Mouse (Mus musculus): ENCODE data around the gene Isca1. TPM values are rescaled to one million over a fixed set of nuclear protein-coding genes. Genes with fewer than 3 reads are reported as not detected.
A peak's percentile ranks its signal among the peaks of the same experiment; 100 is the strongest.

Gene Isca1
- 296 and 301 TPM in 2 replicates for polyA plus RNA-seq (2012; rRNA removed)

- peak; percentile 99 to 100 for DNase-seq
- WGBS, result under 1% methylated on average over 90 of the region's 91 CpGs
- H3K4me3 ChIP-seq (replicated peaks; ENCODE audit: insufficient read depth, low read depth, low read length), result peak within 1 kb of the TSS; percentile 93
- TF ChIP-seq POLR2A (IDR thresholded peaks at IDR 0.05; ENCODE audit: borderline replicate concordance, insufficient read depth, low read length), result peak; percentile 73
- no peak for TF ChIP-seq CTCF (IDR thresholded peaks at IDR 0.05; ENCODE audit: borderline replicate concordance, insufficient read depth, low read depth, low read length)
- peak within 1 kb of the TSS; percentile 96 for H3K27ac ChIP-seq (ENCODE audit: insufficient read depth, low read length)
- no peaks in the 10 kb centered on the region for H3K27me3 ChIP-seq (ENCODE audit: control insufficient read depth, insufficient read depth, low read length)
- peaks cover 12% of the 10 kb centered on the region for H3K4me1 ChIP-seq (ENCODE audit: control insufficient read depth, insufficient read depth, low read length)
Observed at GRCm38 (mm10) chr13:59769296-59770163, at the start of gene Isca1. TSS of gene Isca1 (minus strand) at chr13:59769810.

DNA sequence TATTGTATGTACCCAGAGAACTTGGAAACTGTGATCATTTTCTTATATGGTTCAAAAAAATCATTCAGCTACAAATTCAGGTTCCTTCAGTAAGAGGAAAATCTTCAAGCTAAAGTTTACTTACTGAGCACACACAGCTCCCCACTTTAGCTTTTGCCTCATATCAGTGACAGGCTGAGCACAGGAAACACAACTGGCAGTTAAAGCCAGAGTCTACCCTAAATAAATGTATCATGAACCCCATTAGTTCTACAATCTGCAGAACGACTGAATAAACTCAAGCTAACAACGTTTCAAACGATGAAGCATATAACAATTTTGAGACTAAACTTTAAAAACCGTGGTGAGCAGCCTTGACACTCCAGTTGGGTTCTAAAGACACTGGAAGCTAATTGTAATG is 47.7 kb upstream of the Isca1 start:
- no peak for TF ChIP-seq POLR2A (IDR thresholded peaks at IDR 0.05; ENCODE audit: borderline replicate concordance, insufficient read depth, low read length)
- no peak for TF ChIP-seq CTCF (IDR thresholded peaks at IDR 0.05; ENCODE audit: borderline replicate concordance, insufficient read depth, low read depth, low read length)
- no peak overlapping the region for H3K4me3 ChIP-seq (replicated peaks; ENCODE audit: insufficient read depth, low read depth, low read length)
- no peaks in the 10 kb centered on the region for H3K27me3 ChIP-seq (ENCODE audit: control insufficient read depth, insufficient read depth, low read length)
- WGBS, result 88% methylated on average over 4 of the region's 4 CpGs
- DNase-seq, result no peak
- H3K4me1 ChIP-seq (ENCODE audit: control insufficient read depth, insufficient read depth, low read length), result peaks cover 14% of the 10 kb centered on the region
- H3K27ac ChIP-seq (ENCODE audit: insufficient read depth, low read length), result no peak overlapping the region

GRCm38 (mm10) chr13:59814109-59814591 is 44.5 kb upstream of the Isca1 start:
- WGBS, result 40% methylated on average over 6 of the region's 6 CpGs

DNA sequence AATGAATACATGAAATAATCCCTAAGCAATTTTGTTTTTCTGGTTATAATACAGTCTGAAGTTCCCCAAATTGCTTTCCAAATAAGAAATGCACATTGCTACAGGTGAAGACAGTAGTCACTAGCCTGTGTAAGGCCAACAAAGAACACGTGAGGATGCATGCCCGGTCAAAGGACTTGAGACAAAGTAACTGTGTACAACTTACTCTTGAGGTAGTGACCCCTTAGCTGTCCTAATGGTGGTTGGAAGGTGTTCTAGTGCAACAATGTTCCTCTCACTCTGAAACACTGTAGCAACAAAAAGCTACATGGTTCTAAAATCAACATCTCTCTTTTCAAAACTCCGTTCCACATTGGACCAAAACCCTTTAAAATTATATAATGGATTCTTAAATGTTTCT is 42.0 kb upstream of the Isca1 start:
- H3K4me3 ChIP-seq (replicated peaks; ENCODE audit: insufficient read depth, low read depth, low read length), result no peak overlapping the region
- DNase-seq, result no peak
- no peak for TF ChIP-seq POLR2A (IDR thresholded peaks at IDR 0.05; ENCODE audit: borderline replicate concordance, insufficient read depth, low read length)
- no peak for TF ChIP-seq CTCF (IDR thresholded peaks at IDR 0.05; ENCODE audit: borderline replicate concordance, insufficient read depth, low read depth, low read length)
- no peak overlapping the region for H3K27ac ChIP-seq (ENCODE audit: insufficient read depth, low read length)
- no peaks in the 10 kb centered on the region for H3K4me1 ChIP-seq (ENCODE audit: control insufficient read depth, insufficient read depth, low read length)
- no peaks in the 10 kb centered on the region for H3K27me3 ChIP-seq (ENCODE audit: control insufficient read depth, insufficient read depth, low read length)
- 95% methylated on average over 3 of the region's 3 CpGs for WGBS

More at GRCm38 (mm10) chr13:59814109-59814591, 44.5 kb upstream of the Isca1 start:
- no peak for DNase-seq
- Histone ChIP-seq H3K27me3 (ENCODE audit: control insufficient read depth, insufficient read depth, low read length) (no peaks in the 10 kb centered on the region), H3K27ac (ENCODE audit: insufficient read depth, low read length) (no peak overlapping the region), H3K4me3 (replicated peaks; ENCODE audit: insufficient read depth, low read depth, low read length) (no peak overlapping the region), H3K4me1 (ENCODE audit: control insufficient read depth, insufficient read depth, low read length) (peaks cover 6% of the 10 kb centered on the region; the same call in 1 of the 2 replicates)
- TF ChIP-seq CTCF (IDR thresholded peaks at IDR 0.05; ENCODE audit: borderline replicate concordance, insufficient read depth, low read depth, low read length) (no peak), POLR2A (IDR thresholded peaks at IDR 0.05; ENCODE audit: borderline replicate concordance, insufficient read depth, low read length) (no peak)

GRCm38 (mm10) chr13:59801000-59801399 is 31.4 kb upstream of the Isca1 start:
- TF ChIP-seq CTCF (IDR thresholded peaks at IDR 0.05; ENCODE audit: borderline replicate concordance, insufficient read depth, low read depth, low read length), result no peak
- no peak for TF ChIP-seq POLR2A (IDR thresholded peaks at IDR 0.05; ENCODE audit: borderline replicate concordance, insufficient read depth, low read length)
- Histone ChIP-seq H3K4me3 (replicated peaks; ENCODE audit: insufficient read depth, low read depth, low read length) (no peak overlapping the region), H3K4me1 (ENCODE audit: control insufficient read depth, insufficient read depth, low read length) (peaks cover 5% of the 10 kb centered on the region; the same call in 1 of the 2 replicates), H3K27ac (ENCODE audit: insufficient read depth, low read length) (no peak overlapping the region), H3K27me3 (ENCODE audit: control insufficient read depth, insufficient read depth, low read length) (no peaks in the 10 kb centered on the region)
- DNase-seq, result peak; percentile 25 to 30
- WGBS, result 38% methylated on average over 6 of the region's 6 CpGs

DNA sequence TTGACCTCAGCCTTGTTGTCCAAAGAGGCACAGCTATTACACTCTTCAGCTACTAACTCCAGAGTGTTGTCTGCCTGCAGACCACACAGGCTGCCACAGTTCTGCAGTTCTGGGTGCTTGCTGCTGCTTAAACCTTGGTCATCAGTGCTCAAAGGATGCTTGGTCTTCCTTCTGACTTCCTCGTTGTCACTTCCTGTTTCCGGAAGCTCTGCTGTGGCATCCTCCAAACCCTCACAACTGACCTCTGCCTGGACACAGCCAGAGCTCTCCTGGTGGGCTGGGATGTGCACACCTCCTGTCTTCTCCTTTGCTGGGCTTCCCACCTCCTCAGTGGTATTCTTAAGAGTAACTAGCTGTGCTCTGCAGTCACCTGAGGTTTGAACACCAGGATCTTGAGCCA is 30.5 kb upstream of the Isca1 start:
- TF ChIP-seq POLR2A (IDR thresholded peaks at IDR 0.05; ENCODE audit: borderline replicate concordance, insufficient read depth, low read length) (no peak), CTCF (IDR thresholded peaks at IDR 0.05; ENCODE audit: borderline replicate concordance, insufficient read depth, low read depth, low read length) (no peak)
- H3K27me3 ChIP-seq (ENCODE audit: control insufficient read depth, insufficient read depth, low read length), result no peaks in the 10 kb centered on the region
- no peak for DNase-seq
- no peak overlapping the region for H3K4me3 ChIP-seq (replicated peaks; ENCODE audit: insufficient read depth, low read depth, low read length)
- H3K4me1 ChIP-seq (ENCODE audit: control insufficient read depth, insufficient read depth, low read length), result peaks cover 9% of the 10 kb centered on the region
- no peak overlapping the region for H3K27ac ChIP-seq (ENCODE audit: insufficient read depth, low read length)
- WGBS, result 89% methylated on average over 2 of the region's 2 CpGs

GRCm38 (mm10) chr13:59798306-59798705 is 28.7 kb upstream of the Isca1 start:
- H3K4me1 ChIP-seq (ENCODE audit: control insufficient read depth, insufficient read depth, low read length), result peaks cover 14% of the 10 kb centered on the region
- no peak for DNase-seq
- H3K27me3 ChIP-seq (ENCODE audit: control insufficient read depth, insufficient read depth, low read length), result no peaks in the 10 kb centered on the region
- no peak overlapping the region for H3K4me3 ChIP-seq (replicated peaks; ENCODE audit: insufficient read depth, low read depth, low read length)
- H3K27ac ChIP-seq (ENCODE audit: insufficient read depth, low read length), result no peak overlapping the region
- TF ChIP-seq POLR2A (IDR thresholded peaks at IDR 0.05; ENCODE audit: borderline replicate concordance, insufficient read depth, low read length) (no peak), CTCF (IDR thresholded peaks at IDR 0.05; ENCODE audit: borderline replicate concordance, insufficient read depth, low read depth, low read length) (no peak)
- WGBS, result 97% methylated on average over 1 of the region's 1 CpGs

GRCm38 (mm10) chr13:59796466-59796848 is 26.8 kb upstream of the Isca1 start:
- WGBS, result 92% methylated on average over 9 of the region's 9 CpGs
- H3K27ac ChIP-seq (ENCODE audit: insufficient read depth, low read length), result no peak overlapping the region
- DNase-seq, result no peak
- no peaks in the 10 kb centered on the region for H3K27me3 ChIP-seq (ENCODE audit: control insufficient read depth, insufficient read depth, low read length)
- TF ChIP-seq CTCF (IDR thresholded peaks at IDR 0.05; ENCODE audit: borderline replicate concordance, insufficient read depth, low read depth, low read length), result no peak
- TF ChIP-seq POLR2A (IDR thresholded peaks at IDR 0.05; ENCODE audit: borderline replicate concordance, insufficient read depth, low read length), result no peak
- H3K4me3 ChIP-seq (replicated peaks; ENCODE audit: insufficient read depth, low read depth, low read length), result no peak overlapping the region
- H3K4me1 ChIP-seq (ENCODE audit: control insufficient read depth, insufficient read depth, low read length), result peaks cover 14% of the 10 kb centered on the region

All from cerebellum, adult 2 months (tissue).